Mouse (Mus musculus): ENCODE data around the gene Icam1. TPM values are rescaled to one million over a fixed set of nuclear protein-coding genes. Genes with fewer than 3 reads are reported as not detected.
A peak's percentile ranks its signal among the peaks of the same experiment; 100 is the strongest.
"Not testable (repeated sequence)": the region's sequence is repeated elsewhere in the genome, so short reads cannot be mapped to it uniquely, and the experiment has no call there.

Gene Icam1
- polyA plus RNA-seq, 1 experiment from 2014 or later, result 12.8 TPM

GRCm38 (mm10) chr9:21037481-21037891 is 21.7 kb downstream of the Icam1 start:
- Histone ChIP-seq H3K4me1 (replicated peaks) (peaks cover 40% of the 10 kb centered on the region), H3K4me3 (replicated peaks) (peak overlapping the region; percentile 36), H3K27ac (no peak overlapping the region), H3K9me3 (no peaks in the 10 kb centered on the region), H3K27me3 (replicated peaks) (peaks cover 65% of the 10 kb centered on the region), H3K4me2 (replicated peaks) (peak overlapping the region; percentile 84), H3K36me3 (no peaks in the 10 kb centered on the region), H3K9ac (peak overlapping the region; percentile 41; the same call in 1 of the 2 replicates)
- no peak for ATAC-seq
- WGBS, result 2% methylated on average over 31 of the region's 31 CpGs

- H3K36me3 ChIP-seq, result no peaks in the 10 kb centered on the region
- ATAC-seq, result no peak
- no peak overlapping the region for H3K9ac ChIP-seq
- peaks cover 45% of the 10 kb centered on the region for H3K27me3 ChIP-seq (replicated peaks)
- peaks cover 25% of the 10 kb centered on the region for H3K4me1 ChIP-seq (replicated peaks)
- WGBS, result 62% methylated on average over 3 of the region's 3 CpGs
- no peak overlapping the region for H3K27ac ChIP-seq
- H3K4me3 ChIP-seq (replicated peaks), result no peak overlapping the region
- no peaks in the 10 kb centered on the region for H3K9me3 ChIP-seq
- no peak overlapping the region for H3K4me2 ChIP-seq (replicated peaks)
Observed at GRCm38 (mm10) chr9:21039779-21040178, 24.0 kb downstream of the Icam1 start.

DNA sequence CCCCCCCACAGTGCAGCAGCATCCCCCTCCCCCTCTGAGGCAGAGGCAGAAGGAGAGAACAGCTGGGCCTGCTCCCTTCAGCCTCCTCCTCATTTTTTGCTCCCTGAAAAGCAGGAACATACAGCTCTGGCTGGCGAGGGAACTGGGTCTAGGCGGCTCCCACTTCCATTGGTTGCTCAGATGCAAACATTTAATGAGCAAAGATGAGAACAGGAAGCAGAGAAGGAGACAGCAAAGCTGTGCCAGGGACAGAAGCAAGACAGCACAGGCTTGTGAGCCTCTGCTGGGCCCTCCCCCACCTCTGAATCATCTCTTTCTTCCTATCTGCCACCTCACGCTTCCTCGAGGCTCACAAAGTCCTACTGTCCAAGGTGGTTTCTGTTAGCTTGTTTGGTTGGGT is 25.5 kb downstream of the Icam1 start:
- no peak for ATAC-seq
- H3K36me3 ChIP-seq, result no peaks in the 10 kb centered on the region
- peaks cover 29% of the 10 kb centered on the region for H3K27me3 ChIP-seq (replicated peaks)
- H3K9ac ChIP-seq, result no peak overlapping the region
- WGBS, result 34% methylated on average over 4 of the region's 4 CpGs
- H3K4me3 ChIP-seq (replicated peaks), result no peak overlapping the region
- H3K27ac ChIP-seq, result no peak overlapping the region
- no peak overlapping the region for H3K4me2 ChIP-seq (replicated peaks)
- H3K4me1 ChIP-seq (replicated peaks), result peaks cover 19% of the 10 kb centered on the region
- H3K9me3 ChIP-seq, result no peaks in the 10 kb centered on the region

DNA sequence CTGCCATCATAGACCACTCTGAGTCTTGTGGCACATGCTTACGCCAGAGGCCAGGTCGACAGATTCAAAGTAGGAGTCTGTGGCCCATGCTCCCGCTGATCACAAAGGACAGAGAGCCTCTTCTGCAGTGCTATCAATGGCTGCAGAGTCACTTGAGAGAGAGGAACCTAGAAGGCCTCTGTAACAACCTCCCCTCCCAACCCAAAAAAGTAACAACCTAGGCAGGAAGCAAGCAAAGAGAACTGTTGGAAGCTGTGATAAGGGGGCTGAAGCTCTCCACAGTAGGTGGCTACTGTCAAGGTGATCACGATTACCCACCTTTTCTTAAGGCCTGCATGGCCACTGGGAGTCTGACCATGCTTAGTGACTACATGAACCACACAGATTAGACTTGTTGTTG is 27.8 kb downstream of the Icam1 start:
- Histone ChIP-seq H3K9ac (no peak overlapping the region), H3K4me3 (replicated peaks) (no peak overlapping the region), H3K27me3 (replicated peaks) (peaks cover 7% of the 10 kb centered on the region), H3K9me3 (no peaks in the 10 kb centered on the region), H3K4me1 (replicated peaks) (peaks cover under 1% of the 10 kb centered on the region; the same call in 1 of the 2 replicates), H3K27ac (no peak overlapping the region), H3K36me3 (no peaks in the 10 kb centered on the region), H3K4me2 (replicated peaks) (no peak overlapping the region)
- WGBS, result 81% methylated on average over 4 of the region's 4 CpGs
- ATAC-seq, result no peak

GRCm38 (mm10) chr9:21044785-21045184 is 29.0 kb downstream of the Icam1 start:
- WGBS, result 54% methylated on average over 1 of the region's 1 CpGs
- not testable (repeated sequence) for ATAC-seq; H3K9ac ChIP-seq; H3K27ac ChIP-seq; H3K4me1 ChIP-seq (replicated peaks); H3K27me3 ChIP-seq (replicated peaks); H3K9me3 ChIP-seq; H3K4me3 ChIP-seq (replicated peaks); H3K4me2 ChIP-seq (replicated peaks); H3K36me3 ChIP-seq

DNA sequence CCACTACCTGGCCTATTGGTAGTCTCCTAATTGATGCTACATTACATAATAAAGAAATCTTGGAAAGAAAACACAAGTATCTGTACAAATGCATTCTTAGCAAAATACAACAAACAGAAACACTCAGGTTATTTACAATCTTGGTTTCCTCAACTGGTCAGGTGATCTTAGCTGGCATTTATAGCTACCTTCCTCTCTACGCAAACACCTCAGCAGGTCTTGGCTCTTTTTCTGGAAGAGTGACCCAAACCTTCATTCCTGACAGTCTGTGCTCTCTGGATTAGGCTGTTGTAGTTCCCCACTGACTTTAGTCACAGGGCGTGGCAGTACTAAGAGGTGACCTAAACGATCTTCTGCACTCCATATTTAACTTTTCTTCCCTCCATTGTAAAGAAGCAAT is 29.4 kb downstream of the Icam1 start:
- H3K36me3 ChIP-seq, result no peaks in the 10 kb centered on the region
- H3K4me2 ChIP-seq (replicated peaks), result no peak overlapping the region
- no peak overlapping the region for H3K9ac ChIP-seq
- WGBS, result 72% methylated on average over 3 of the region's 3 CpGs
- H3K9me3 ChIP-seq, result no peaks in the 10 kb centered on the region
- ATAC-seq, result no peak
- peaks cover 2% of the 10 kb centered on the region; the same call in 1 of the 2 replicates for H3K27me3 ChIP-seq (replicated peaks)
- H3K4me3 ChIP-seq (replicated peaks), result no peak overlapping the region
- H3K4me1 ChIP-seq (replicated peaks), result no peaks in the 10 kb centered on the region
- H3K27ac ChIP-seq, result no peak overlapping the region

DNA sequence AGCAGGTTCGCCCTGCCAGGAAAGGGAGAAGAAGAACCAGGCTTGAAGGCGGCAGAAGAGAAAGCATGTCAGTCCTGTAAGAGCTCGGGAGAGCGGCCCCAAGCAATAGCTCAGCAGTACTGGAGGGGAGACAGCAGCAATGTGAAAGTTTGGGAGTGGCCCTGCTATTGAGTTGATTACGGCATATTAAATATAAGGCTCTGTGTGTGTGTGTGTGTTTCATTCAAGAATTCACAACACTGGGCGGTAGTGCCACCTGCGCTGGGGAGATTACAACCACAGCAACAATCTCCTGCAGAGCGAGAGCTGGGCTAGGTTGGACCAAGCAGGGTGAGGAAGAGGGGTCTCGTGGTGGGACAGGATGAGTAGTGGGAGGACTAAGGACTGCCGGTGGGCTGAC is 35.8 kb downstream of the Icam1 start:
- Histone ChIP-seq H3K27me3 (replicated peaks) (no peaks in the 10 kb centered on the region), H3K27ac (no peak overlapping the region), H3K9ac (no peak overlapping the region), H3K36me3 (no peaks in the 10 kb centered on the region), H3K4me1 (replicated peaks) (no peaks in the 10 kb centered on the region), H3K9me3 (no peaks in the 10 kb centered on the region), H3K4me2 (replicated peaks) (no peak overlapping the region), H3K4me3 (replicated peaks) (no peak overlapping the region)
- 61% methylated on average over 10 of the region's 10 CpGs for WGBS
- no peak for ATAC-seq

DNA sequence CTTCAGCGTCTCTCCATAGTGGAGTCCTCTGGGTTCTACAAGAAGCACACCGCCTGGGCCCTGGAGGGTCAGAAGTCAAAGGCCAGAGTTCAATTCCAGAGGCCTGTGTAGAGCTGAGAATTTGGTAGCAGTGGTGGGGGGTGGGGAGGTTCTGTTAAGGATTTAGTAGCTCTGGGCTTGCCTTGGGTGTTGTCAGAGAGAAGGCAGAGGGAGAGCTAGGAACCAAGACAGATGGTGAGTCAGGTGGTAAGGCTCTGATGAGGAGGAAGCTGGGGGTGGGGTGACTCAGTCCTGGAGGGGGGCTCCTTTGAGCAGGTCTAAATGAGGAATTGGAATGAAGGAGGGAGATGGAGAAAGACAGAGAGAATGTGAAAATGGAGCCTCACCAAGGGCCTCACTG is 47.1 kb downstream of the Icam1 start:
- Histone ChIP-seq H3K36me3 (peaks cover 8% of the 10 kb centered on the region), H3K27me3 (replicated peaks) (no peaks in the 10 kb centered on the region), H3K27ac (no peak overlapping the region), H3K4me2 (replicated peaks) (no peak overlapping the region), H3K9ac (no peak overlapping the region), H3K4me1 (replicated peaks) (no peaks in the 10 kb centered on the region), H3K9me3 (no peaks in the 10 kb centered on the region), H3K4me3 (replicated peaks) (no peak overlapping the region)
- no peak for ATAC-seq
- WGBS, result 79% methylated on average over 2 of the region's 2 CpGs

GRCm38 (mm10) chr9:21067006-21067684 is 51.4 kb downstream of the Icam1 start, which contains the start of gene Zglp1:
Gene Zglp1, minus strand, starts transcription at chr9:21067093.
- H3K36me3 ChIP-seq, result peaks cover 8% of the 10 kb centered on the region
- no peaks in the 10 kb centered on the region for H3K9me3 ChIP-seq
- H3K4me2 ChIP-seq (replicated peaks), result no peak within 1 kb of the TSS
- H3K4me1 ChIP-seq (replicated peaks), result no peaks in the 10 kb centered on the region
- no peak within 1 kb of the TSS for H3K4me3 ChIP-seq (replicated peaks)
- WGBS, result 83% methylated on average over 27 of the region's 27 CpGs
- no peak within 1 kb of the TSS for H3K27ac ChIP-seq
- no peak for ATAC-seq
- no peak within 1 kb of the TSS for H3K9ac ChIP-seq
- no peaks in the 10 kb centered on the region for H3K27me3 ChIP-seq (replicated peaks)

- peak overlapping the region; percentile 80 for H3K9ac ChIP-seq
- ATAC-seq, result peak; percentile 34
- peak overlapping the region; percentile 85 for H3K4me3 ChIP-seq (replicated peaks)
- H3K9me3 ChIP-seq, result no peaks in the 10 kb centered on the region
- peak overlapping the region; percentile 87 for H3K27ac ChIP-seq
- peaks cover 18% of the 10 kb centered on the region for H3K36me3 ChIP-seq
- no peaks in the 10 kb centered on the region for H3K27me3 ChIP-seq (replicated peaks)
- H3K4me2 ChIP-seq (replicated peaks), result peak overlapping the region; percentile 75
- H3K4me1 ChIP-seq (replicated peaks), result 0 out of 2 replicates have a peak, but pooled peaks cover 6% of the 10 kb centered on the region
- 9% methylated on average over 4 of the region's 4 CpGs for WGBS
Observed at GRCm38 (mm10) chr9:21072641-21073040, 56.9 kb downstream of the Icam1 start.

DNA sequence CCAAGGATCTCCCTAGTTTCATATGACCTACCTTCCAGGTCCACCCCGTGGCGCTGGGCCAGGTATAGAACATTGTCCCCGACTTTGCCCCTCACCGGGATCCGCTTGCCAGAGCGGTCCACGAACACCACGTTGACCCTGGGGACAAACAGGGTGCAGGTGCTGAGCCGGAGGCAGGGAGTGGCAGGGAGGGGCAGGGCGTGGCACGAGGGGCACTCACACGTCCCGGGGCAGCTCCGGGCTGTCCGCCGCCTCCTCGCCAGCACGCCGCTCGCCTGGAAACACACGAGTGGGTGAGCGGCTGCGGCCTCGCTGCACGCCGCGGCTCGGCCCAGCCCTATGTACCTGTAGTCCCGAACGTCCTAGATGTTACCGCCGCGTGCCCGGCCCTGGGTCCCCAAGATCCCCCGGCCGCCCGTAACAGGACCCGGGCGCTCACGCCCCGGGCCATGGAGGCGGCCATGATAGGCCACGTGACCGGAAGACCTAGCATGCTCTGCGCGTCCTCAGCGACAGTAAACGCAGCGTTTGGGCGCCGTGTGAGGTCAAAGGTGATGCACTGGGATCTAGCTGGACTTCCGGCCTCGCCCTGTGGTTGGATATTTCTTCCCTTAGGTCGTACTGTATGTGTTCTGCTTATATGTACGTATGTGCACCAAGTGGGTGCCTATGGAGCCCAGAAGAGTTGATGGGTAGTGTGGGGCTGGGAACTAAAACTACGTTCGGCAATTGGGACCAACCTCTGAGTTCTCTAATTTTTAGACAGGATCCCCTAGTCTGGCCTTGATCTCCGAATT is 57.5 kb downstream of the Icam1 start, which contains the start of the genes Gm49373 and Fdx1l:
TSS of gene Gm49373 (minus strand) at position 53 of the 797 bp plus-strand sequence.
TSS of gene Fdx1l (minus strand) at position 571 of the 797 bp plus-strand sequence.
- peak; percentile 96 for ATAC-seq
- Histone ChIP-seq H3K9me3 (no peaks in the 10 kb centered on the region), H3K9ac (peak within 1 kb of the TSS; percentile 80), H3K4me1 (replicated peaks) (0 out of 2 replicates have a peak, but pooled peaks cover 6% of the 10 kb centered on the region), H3K27me3 (replicated peaks) (no peaks in the 10 kb centered on the region), H3K27ac (peak within 1 kb of the TSS; percentile 87), H3K4me3 (replicated peaks) (peak within 1 kb of the TSS; percentile 85), H3K36me3 (peaks cover 24% of the 10 kb centered on the region), H3K4me2 (replicated peaks) (peak within 1 kb of the TSS; percentile 75)
- 2% methylated on average over 58 of the region's 58 CpGs for WGBS

DNA sequence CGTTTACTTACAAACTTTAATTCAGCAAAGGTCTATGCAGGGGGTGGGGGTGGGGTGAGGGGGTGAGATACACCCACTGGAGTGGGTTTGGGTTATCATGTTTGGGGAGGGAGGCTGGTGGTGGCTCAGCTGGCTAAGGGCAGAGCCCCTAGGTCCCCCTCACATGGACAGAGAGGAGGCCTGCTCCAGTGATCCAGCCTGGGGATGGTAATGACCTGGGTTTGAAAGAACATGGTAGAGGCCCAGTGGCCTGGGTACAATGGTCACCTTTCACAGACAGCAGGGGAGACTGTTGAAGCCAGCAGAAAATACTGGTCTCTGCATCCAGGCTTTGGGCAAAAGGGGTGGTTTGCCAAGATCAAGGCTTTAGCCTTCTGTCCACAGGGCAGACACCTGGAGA is 58.4 kb downstream of the Icam1 start:
- Histone ChIP-seq H3K36me3 (peaks cover 34% of the 10 kb centered on the region), H3K27ac (no peak overlapping the region), H3K4me3 (replicated peaks) (no peak overlapping the region), H3K9ac (no peak overlapping the region), H3K27me3 (replicated peaks) (no peaks in the 10 kb centered on the region), H3K4me2 (replicated peaks) (no peak overlapping the region), H3K9me3 (no peaks in the 10 kb centered on the region), H3K4me1 (replicated peaks) (0 out of 2 replicates have a peak, but pooled peaks cover 6% of the 10 kb centered on the region)
- ATAC-seq, result no peak
- WGBS, result 74% methylated on average over 1 of the region's 1 CpGs
